Mouse (Mus musculus): Measurements from ENCODE around the gene Ssu72. TPM values are rescaled to one million over a fixed set of nuclear protein-coding genes. Genes with fewer than 3 reads are reported as not detected.

The Ssu72 gene
- polyA plus RNA-seq, 1 experiment = 92.4 TPM

DNA sequence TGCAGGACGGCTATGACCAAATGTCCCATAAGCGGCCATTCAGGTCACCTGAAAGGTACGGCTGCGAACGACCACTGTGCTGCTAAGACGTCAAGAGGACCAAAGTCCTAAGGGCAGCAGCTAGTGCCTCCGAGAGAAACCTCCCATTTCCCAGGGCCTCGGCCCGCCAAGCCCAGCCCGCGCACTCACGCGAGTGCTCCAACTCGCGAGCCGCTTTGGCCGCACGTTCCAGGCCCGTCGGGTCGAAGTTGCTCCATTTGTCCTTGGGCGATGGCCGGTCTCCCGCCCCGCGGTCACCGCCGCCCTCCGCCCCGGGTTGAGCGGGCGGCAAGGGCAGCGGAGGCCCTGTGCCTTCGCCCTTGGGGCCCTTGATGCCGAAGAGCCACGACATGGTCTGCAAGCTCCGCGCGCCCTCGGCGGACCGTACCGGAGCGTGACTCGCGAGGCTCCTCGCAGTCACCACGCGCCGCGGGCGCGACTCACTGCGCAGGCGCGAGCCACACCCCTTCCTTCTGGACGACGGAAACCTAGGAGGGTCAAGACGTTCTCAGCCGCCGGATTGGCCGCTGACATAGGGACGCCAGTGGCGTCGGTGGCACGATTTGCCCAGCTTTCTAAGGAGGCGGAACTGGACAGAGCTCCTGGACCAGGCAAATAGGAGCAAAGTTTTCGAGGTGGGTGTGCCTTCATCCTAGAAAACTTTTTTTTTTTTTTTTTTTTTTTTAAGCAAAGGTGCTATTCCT, 56.2 kb downstream of the Ssu72 start, which contains the start of gene Atad3a:
Gene Atad3a (minus strand): TSS at position 481 of the 743 bp plus-strand sequence.
- H3K79me2 ChIP-seq (ENCODE audit: control insufficient read depth, insufficient read depth) = peaks cover 61% of the 10 kb centered on the region
- H3K36me3 ChIP-seq (ENCODE audit: control insufficient read depth, insufficient read depth) = peaks cover 34% of the 10 kb centered on the region
- TF ChIP-seq MAX (IDR thresholded peaks at IDR 0.05) (peak; percentile 97), CEBPB (IDR thresholded peaks at IDR 0.05; ENCODE audit: low read depth) (no peak)
- peaks cover 38% of the 10 kb centered on the region for H3K79me3 ChIP-seq (ENCODE audit: low read depth)
- H3K4me3 ChIP-seq (ENCODE audit: insufficient read depth, poor library complexity, severe bottlenecking) = peak within 1 kb of the TSS; percentile 88
- H3K27me3 ChIP-seq (ENCODE audit: control insufficient read depth, insufficient read depth, insufficient read length) = no peaks in the 10 kb centered on the region
- H3ac ChIP-seq (ENCODE audit: control insufficient read depth, insufficient read length, low read depth) = peak within 1 kb of the TSS; percentile 97

DNA sequence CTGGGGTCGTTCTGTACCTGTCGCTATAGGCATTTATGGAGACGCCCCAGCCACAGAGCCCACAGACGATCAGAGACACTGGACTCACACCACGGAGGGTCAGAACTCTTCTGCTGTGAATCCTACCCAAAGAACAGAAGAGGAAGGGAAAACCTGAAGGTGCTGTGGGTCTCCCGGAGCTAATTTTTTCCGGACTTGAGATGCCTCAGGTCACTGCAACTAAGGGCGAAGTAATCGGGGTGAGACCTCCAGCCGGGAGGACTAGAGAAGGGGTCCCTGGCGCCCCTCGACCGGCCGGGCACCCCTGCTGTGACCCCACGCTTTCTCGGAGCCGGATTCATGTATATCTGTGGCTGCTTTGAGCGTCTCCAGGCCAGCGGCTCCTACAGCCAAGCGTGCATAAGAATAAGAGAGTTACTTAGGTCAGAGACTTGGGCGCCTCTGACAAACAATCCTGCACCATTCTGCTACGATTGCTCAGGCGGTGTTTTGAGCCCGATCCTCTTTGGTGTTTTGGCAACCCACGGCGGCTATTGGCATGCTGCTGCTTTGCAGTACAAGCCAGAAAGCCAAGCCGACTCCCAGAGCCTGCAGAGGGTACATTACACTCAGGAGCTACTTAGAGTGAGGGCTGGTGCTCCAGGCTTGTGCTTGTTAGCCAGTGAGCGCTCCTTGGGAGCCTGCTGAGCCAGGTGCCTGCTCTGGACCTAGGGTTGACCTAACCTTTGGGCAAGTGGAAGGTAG, 56.9 kb downstream of the Ssu72 start:
- Histone ChIP-seq H3K36me3 (ENCODE audit: control insufficient read depth, insufficient read depth) (peaks cover 27% of the 10 kb centered on the region), H3K79me3 (ENCODE audit: low read depth) (peaks cover 37% of the 10 kb centered on the region), H3K79me2 (ENCODE audit: control insufficient read depth, insufficient read depth) (peaks cover 54% of the 10 kb centered on the region)

GRCm38 (mm10) chr4:155762357-155762756, 57.8 kb downstream of the Ssu72 start:
- Histone ChIP-seq H3K4me3 (ENCODE audit: insufficient read depth, poor library complexity, severe bottlenecking) (no peak overlapping the region), H3ac (ENCODE audit: control insufficient read depth, insufficient read length, low read depth) (no peak overlapping the region), H3K79me3 (ENCODE audit: low read depth) (peaks cover 32% of the 10 kb centered on the region), H3K27me3 (ENCODE audit: control insufficient read depth, insufficient read depth, insufficient read length) (no peaks in the 10 kb centered on the region), H3K79me2 (ENCODE audit: control insufficient read depth, insufficient read depth) (peaks cover 45% of the 10 kb centered on the region), H3K36me3 (ENCODE audit: control insufficient read depth, insufficient read depth) (peaks cover 18% of the 10 kb centered on the region)
- TF ChIP-seq MAX (IDR thresholded peaks at IDR 0.05) = no peak
- TF ChIP-seq MYOG (IDR thresholded peaks at IDR 0.05; ENCODE audit: control insufficient read depth, extremely low read depth, insufficient read length) = no peak
- no peak for TF ChIP-seq MYOD1 (IDR thresholded peaks at IDR 0.05; ENCODE audit: control insufficient read depth, insufficient read length, low read depth)
- no peak for TF ChIP-seq CTCF (IDR thresholded peaks at IDR 0.05; ENCODE audit: control insufficient read depth, insufficient read depth, insufficient read length)
- no peak for TF ChIP-seq USF1 (IDR thresholded peaks at IDR 0.05; ENCODE audit: low read depth)
- no peak for TF ChIP-seq CEBPB (IDR thresholded peaks at IDR 0.05; ENCODE audit: low read depth)
- TF ChIP-seq FOSL1 (IDR thresholded peaks at IDR 0.05; ENCODE audit: insufficient read depth, low read length, poor library complexity, severe bottlenecking) = no peak

More for the DNA sequence above, 56.9 kb downstream of the Ssu72 start:
- no peak for TF ChIP-seq MAX (IDR thresholded peaks at IDR 0.05)
- TF ChIP-seq MYOG (IDR thresholded peaks at IDR 0.05; ENCODE audit: control insufficient read depth, extremely low read depth, insufficient read length) = no peak
- no peak for TF ChIP-seq CEBPB (IDR thresholded peaks at IDR 0.05; ENCODE audit: low read depth)
- no peak for TF ChIP-seq USF1 (IDR thresholded peaks at IDR 0.05; ENCODE audit: low read depth)
- no peak for TF ChIP-seq MYOD1 (IDR thresholded peaks at IDR 0.05; ENCODE audit: control insufficient read depth, insufficient read length, low read depth)
- TF ChIP-seq FOSL1 (IDR thresholded peaks at IDR 0.05; ENCODE audit: insufficient read depth, low read length, poor library complexity, severe bottlenecking) = no peak
- no peak for TF ChIP-seq CTCF (IDR thresholded peaks at IDR 0.05; ENCODE audit: control insufficient read depth, insufficient read depth, insufficient read length)
- H3ac ChIP-seq (ENCODE audit: control insufficient read depth, insufficient read length, low read depth) = peak overlapping the region; percentile 68
- H3K27me3 ChIP-seq (ENCODE audit: control insufficient read depth, insufficient read depth, insufficient read length) = no peaks in the 10 kb centered on the region
- H3K4me3 ChIP-seq (ENCODE audit: insufficient read depth, poor library complexity, severe bottlenecking) = peak overlapping the region; percentile 88

- Histone ChIP-seq H3ac (ENCODE audit: control insufficient read depth, insufficient read length, low read depth) (peak overlapping the region; percentile 40), H3K36me3 (ENCODE audit: control insufficient read depth, insufficient read depth) (no peaks in the 10 kb centered on the region), H3K27me3 (ENCODE audit: control insufficient read depth, insufficient read depth, insufficient read length) (no peaks in the 10 kb centered on the region), H3K4me3 (ENCODE audit: insufficient read depth, poor library complexity, severe bottlenecking) (peak overlapping the region; percentile 30), H3K79me2 (ENCODE audit: control insufficient read depth, insufficient read depth) (no peaks in the 10 kb centered on the region), H3K79me3 (ENCODE audit: low read depth) (no peaks in the 10 kb centered on the region)
- TF ChIP-seq MYOG (IDR thresholded peaks at IDR 0.05; ENCODE audit: control insufficient read depth, extremely low read depth, insufficient read length) (no peak), FOSL1 (IDR thresholded peaks at IDR 0.05; ENCODE audit: insufficient read depth, low read length, poor library complexity, severe bottlenecking) (no peak), USF1 (IDR thresholded peaks at IDR 0.05; ENCODE audit: low read depth) (no peak), CEBPB (IDR thresholded peaks at IDR 0.05; ENCODE audit: low read depth) (no peak), CTCF (IDR thresholded peaks at IDR 0.05; ENCODE audit: control insufficient read depth, insufficient read depth, insufficient read length) (no peak), MYOD1 (IDR thresholded peaks at IDR 0.05; ENCODE audit: control insufficient read depth, insufficient read length, low read depth) (no peak), MAX (IDR thresholded peaks at IDR 0.05) (no peak)
Observed at GRCm38 (mm10) chr4:155769496-155769879, 64.9 kb downstream of the Ssu72 start.

DNA sequence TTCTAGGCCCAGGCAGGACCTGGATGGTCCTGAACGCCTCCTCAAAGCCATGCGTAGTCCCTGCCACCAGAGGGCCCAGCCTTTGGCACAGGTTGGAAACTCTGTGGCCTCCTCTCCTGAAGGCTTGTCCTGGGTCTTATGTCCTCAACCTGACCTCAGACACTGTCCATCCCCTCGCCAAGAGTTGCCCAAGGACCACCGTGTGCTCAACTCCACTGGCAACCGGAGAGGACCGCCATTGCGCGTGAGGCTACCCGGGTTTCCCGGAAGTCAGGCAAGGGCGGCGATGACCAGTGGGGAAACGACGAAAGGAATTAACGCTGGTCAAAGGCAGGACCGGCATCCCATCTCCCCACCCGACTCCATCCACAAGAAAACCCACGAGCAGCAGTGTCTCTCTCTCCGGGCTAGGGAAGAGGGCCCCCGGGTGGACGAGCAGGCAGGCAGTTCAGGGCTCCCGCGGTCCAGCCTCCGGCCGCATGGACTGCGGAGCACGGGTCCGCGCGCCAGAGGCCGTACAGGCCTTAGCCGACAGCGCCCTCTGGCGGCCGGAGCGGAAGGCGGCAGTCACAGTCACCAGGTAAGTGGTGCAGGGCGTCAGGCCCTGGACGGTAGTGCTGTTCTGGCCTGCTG, 65.4 kb downstream of the Ssu72 start:
- TF ChIP-seq CTCF (IDR thresholded peaks at IDR 0.05; ENCODE audit: control insufficient read depth, insufficient read depth, insufficient read length) = peak; percentile 99
- TF ChIP-seq CEBPB (IDR thresholded peaks at IDR 0.05; ENCODE audit: low read depth) = no peak
- TF ChIP-seq MYOG (IDR thresholded peaks at IDR 0.05; ENCODE audit: control insufficient read depth, extremely low read depth, insufficient read length) = no peak
- no peak for TF ChIP-seq FOSL1 (IDR thresholded peaks at IDR 0.05; ENCODE audit: insufficient read depth, low read length, poor library complexity, severe bottlenecking)
- TF ChIP-seq MAX (IDR thresholded peaks at IDR 0.05) = peak; percentile 67
- TF ChIP-seq MYOD1 (IDR thresholded peaks at IDR 0.05; ENCODE audit: control insufficient read depth, insufficient read length, low read depth) = no peak
- TF ChIP-seq USF1 (IDR thresholded peaks at IDR 0.05; ENCODE audit: low read depth) = no peak
- H3K27me3 ChIP-seq (ENCODE audit: control insufficient read depth, insufficient read depth, insufficient read length) = no peaks in the 10 kb centered on the region

More for the DNA sequence above, 65.4 kb downstream of the Ssu72 start:
- Histone ChIP-seq H3ac (ENCODE audit: control insufficient read depth, insufficient read length, low read depth) (peak overlapping the region; percentile 72), H3K79me2 (ENCODE audit: control insufficient read depth, insufficient read depth) (no peaks in the 10 kb centered on the region), H3K36me3 (ENCODE audit: control insufficient read depth, insufficient read depth) (no peaks in the 10 kb centered on the region), H3K79me3 (ENCODE audit: low read depth) (no peaks in the 10 kb centered on the region), H3K4me3 (ENCODE audit: insufficient read depth, poor library complexity, severe bottlenecking) (peak overlapping the region; percentile 30)
